Mouse (Mus musculus): ENCODE measurements around the gene Nrcam. TPM values are rescaled to one million over a fixed set of nuclear protein-coding genes. Genes with fewer than 3 reads are reported as not detected.
"Not testable (repeated sequence)": the region's sequence is repeated elsewhere in the genome, so short reads cannot be mapped to it uniquely, and the experiment has no call there.

Gene Nrcam
- 75.7 and 84.4 TPM in 2 replicates for polyA plus RNA-seq (2014; fragmentation: Nextera tagmentation; extraction: Ambion mirVana)

DNA sequence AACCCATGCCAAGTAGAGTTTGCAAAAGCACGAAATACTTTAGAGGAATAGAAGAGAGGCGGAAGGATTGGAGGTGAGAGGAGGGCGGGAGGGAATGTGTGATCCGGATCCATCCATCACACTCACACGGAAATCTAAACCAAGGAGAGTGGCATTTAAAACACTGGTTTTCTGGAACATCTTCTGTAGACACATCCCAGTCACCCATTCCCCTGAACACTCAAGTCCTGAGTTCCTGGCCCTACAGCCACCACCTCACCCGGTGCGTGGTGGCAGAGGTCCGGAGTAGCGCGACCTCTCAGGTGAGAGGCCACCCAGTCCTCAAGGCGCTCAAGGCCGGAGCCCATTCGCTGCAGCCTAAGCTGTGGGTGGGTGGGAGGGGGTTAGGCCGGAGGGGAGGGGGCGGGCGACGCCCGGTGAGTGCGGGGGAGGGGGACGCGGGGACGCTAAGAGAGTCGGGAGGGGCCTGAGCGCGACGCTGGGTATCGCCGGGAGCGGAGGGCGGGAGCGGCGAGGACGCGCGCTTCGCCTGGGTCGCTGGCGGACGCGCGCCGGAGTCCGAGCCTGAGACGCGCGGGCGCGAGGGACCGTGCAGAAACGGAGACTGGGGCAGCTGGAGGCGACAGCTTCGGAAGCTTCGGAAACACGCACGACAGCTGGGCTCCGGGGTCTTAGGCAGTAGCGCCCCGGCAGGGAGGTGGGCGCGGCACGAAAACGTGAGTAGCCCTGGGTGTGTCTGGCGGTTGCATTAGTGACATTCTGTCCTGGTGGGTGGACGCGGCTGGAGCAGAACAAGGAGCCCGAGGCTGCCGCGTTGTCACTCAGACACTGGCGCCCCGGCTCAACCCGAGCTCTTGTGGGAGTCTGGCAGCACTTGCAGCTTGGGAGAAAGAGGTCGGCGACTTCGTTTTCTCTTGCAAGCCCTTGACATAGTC, at the start of gene Nrcam:
TSS of gene Nrcam (plus strand) at position 505 of the 935 bp plus-strand sequence.
- WGBS, result 2% methylated on average over 67 of the region's 74 CpGs
- H3K4me3 ChIP-seq (ENCODE audit: low read depth, low read length), result peak within 1 kb of the TSS; percentile 75
- no peaks in the 10 kb centered on the region for H3K9me3 ChIP-seq (ENCODE audit: control insufficient read depth, low read length)
- no peaks in the 10 kb centered on the region; the same call in 1 of the 2 replicates for H3K27me3 ChIP-seq (ENCODE audit: control insufficient read depth, insufficient read depth, low read length)
- DNase-seq (ENCODE audit: low spot score, missing footprints), result peak; percentile 97
- H3K4me1 ChIP-seq (ENCODE audit: control insufficient read depth, insufficient read depth, low read length), result peaks cover 10% of the 10 kb centered on the region; the same call in 1 of the 2 replicates
- H3K36me3 ChIP-seq (ENCODE audit: control insufficient read depth, insufficient read depth, low read length), result no peaks in the 10 kb centered on the region
- peak; percentile 82 for ATAC-seq (ENCODE audit: low FRiP score)
- peak within 1 kb of the TSS; percentile 95 for H3K4me2 ChIP-seq
- H3K9ac ChIP-seq (ENCODE audit: low read length), result peak within 1 kb of the TSS; percentile 86
- H3K27ac ChIP-seq (ENCODE audit: low read depth, low read length), result peak within 1 kb of the TSS; percentile 89

DNA sequence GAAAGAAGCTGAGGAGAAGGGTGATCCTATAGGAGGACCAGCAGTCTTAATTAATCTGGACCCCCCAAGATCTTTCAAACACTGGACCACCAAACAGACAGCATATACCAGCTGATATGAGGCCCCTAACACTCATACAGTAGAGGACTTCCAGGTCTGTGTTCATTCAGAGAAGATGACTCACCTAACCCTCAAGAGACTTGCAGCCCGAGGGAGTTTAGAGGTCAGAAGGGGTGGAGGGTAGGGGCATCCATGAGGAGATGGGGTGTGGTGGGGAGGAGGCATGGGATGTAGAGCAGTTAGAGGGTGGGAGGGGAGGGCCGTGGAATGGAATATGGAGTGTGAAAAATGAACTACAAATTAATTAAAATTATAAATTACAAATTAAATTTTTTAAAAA, 48.5 kb upstream of the Nrcam start:
- H3K4me3 ChIP-seq (ENCODE audit: low read depth, low read length); H3K27me3 ChIP-seq (ENCODE audit: control insufficient read depth, insufficient read depth, low read length); H3K27ac ChIP-seq (ENCODE audit: low read depth, low read length); H3K4me2 ChIP-seq; H3K4me1 ChIP-seq (ENCODE audit: control insufficient read depth, insufficient read depth, low read length); DNase-seq (ENCODE audit: low spot score, missing footprints); ATAC-seq (ENCODE audit: low FRiP score); H3K9me3 ChIP-seq (ENCODE audit: control insufficient read depth, low read length); H3K9ac ChIP-seq (ENCODE audit: low read length); H3K36me3 ChIP-seq (ENCODE audit: control insufficient read depth, insufficient read depth, low read length): not testable (repeated sequence)
- WGBS, result 90% methylated on average over 2 of the region's 2 CpGs

DNA sequence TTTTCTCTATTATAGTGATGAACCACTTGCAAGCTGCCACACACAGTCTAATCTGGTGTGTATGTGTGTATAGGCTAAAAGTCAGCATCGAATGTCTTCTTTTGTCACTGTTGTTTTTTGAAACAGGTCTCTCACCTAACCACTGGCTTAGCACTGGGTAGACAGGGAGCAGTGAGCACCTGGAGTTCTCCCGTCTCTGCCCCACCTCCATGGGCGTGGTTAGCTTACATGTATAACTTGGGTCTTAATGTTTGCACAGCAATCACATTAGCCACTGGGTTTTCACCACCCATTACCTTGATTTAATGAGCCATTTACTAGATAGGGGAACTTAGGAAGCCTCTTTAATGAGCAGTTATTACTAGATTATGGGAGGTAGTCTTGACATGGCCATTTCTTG, 47.2 kb upstream of the Nrcam start:
- no peak overlapping the region for H3K27ac ChIP-seq (ENCODE audit: low read depth, low read length)
- DNase-seq (ENCODE audit: low spot score, missing footprints) (no peak), ATAC-seq (ENCODE audit: low FRiP score) (no peak)
- 89% methylated on average over 3 of the region's 3 CpGs for WGBS
- H3K4me1 ChIP-seq (ENCODE audit: control insufficient read depth, insufficient read depth, low read length), result no peaks in the 10 kb centered on the region
- H3K27me3 ChIP-seq (ENCODE audit: control insufficient read depth, insufficient read depth, low read length), result no peaks in the 10 kb centered on the region
- H3K4me2 ChIP-seq, result no peak overlapping the region
- no peaks in the 10 kb centered on the region for H3K36me3 ChIP-seq (ENCODE audit: control insufficient read depth, insufficient read depth, low read length)
- H3K9me3 ChIP-seq (ENCODE audit: control insufficient read depth, low read length), result no peaks in the 10 kb centered on the region
- no peak overlapping the region for H3K4me3 ChIP-seq (ENCODE audit: low read depth, low read length)
- H3K9ac ChIP-seq (ENCODE audit: low read length), result no peak overlapping the region

DNA sequence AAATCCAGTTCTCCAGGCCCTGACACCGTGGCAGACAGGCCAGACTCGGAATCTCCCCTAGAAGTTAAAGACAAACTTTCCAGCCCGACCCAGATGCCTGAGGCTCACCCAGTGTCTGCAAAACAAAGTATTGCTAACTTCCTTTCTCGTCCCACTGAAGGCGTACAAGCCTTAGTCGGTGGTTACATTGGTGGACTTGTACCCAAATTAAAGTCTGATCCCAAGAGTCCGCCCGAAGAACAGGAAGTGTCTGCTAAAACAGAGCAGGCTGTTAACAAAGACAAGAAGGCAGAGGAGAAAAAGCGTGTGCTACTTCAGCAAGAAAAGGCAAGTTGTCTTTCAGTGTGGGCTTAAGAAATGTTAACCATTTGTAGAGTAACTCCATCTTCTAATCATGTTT, 45.3 kb upstream of the Nrcam start:
- H3K36me3 ChIP-seq (ENCODE audit: control insufficient read depth, insufficient read depth, low read length), result no peaks in the 10 kb centered on the region
- ATAC-seq (ENCODE audit: low FRiP score) (no peak), DNase-seq (ENCODE audit: low spot score, missing footprints) (no peak)
- H3K4me1 ChIP-seq (ENCODE audit: control insufficient read depth, insufficient read depth, low read length), result no peaks in the 10 kb centered on the region
- no peak overlapping the region for H3K4me3 ChIP-seq (ENCODE audit: low read depth, low read length)
- no peaks in the 10 kb centered on the region for H3K9me3 ChIP-seq (ENCODE audit: control insufficient read depth, low read length)
- H3K27ac ChIP-seq (ENCODE audit: low read depth, low read length), result no peak overlapping the region
- WGBS, result 84% methylated on average over 9 of the region's 9 CpGs
- no peaks in the 10 kb centered on the region for H3K27me3 ChIP-seq (ENCODE audit: control insufficient read depth, insufficient read depth, low read length)
- H3K4me2 ChIP-seq, result no peak overlapping the region
- no peak overlapping the region for H3K9ac ChIP-seq (ENCODE audit: low read length)

- Histone ChIP-seq H3K27ac (ENCODE audit: low read depth, low read length) (no peak overlapping the region), H3K4me2 (no peak overlapping the region), H3K27me3 (ENCODE audit: control insufficient read depth, insufficient read depth, low read length) (no peaks in the 10 kb centered on the region), H3K4me3 (ENCODE audit: low read depth, low read length) (no peak overlapping the region), H3K4me1 (ENCODE audit: control insufficient read depth, insufficient read depth, low read length) (no peaks in the 10 kb centered on the region), H3K9ac (ENCODE audit: low read length) (no peak overlapping the region), H3K36me3 (ENCODE audit: control insufficient read depth, insufficient read depth, low read length) (no peaks in the 10 kb centered on the region), H3K9me3 (ENCODE audit: control insufficient read depth, low read length) (no peaks in the 10 kb centered on the region)
- DNase-seq (ENCODE audit: low spot score, missing footprints) (no peak), ATAC-seq (ENCODE audit: low FRiP score) (no peak)
- WGBS, result 95% methylated on average over 8 of the region's 8 CpGs
These were observed 41.7 kb upstream of the Nrcam start for GRCm38 (mm10) chr12:44286992-44287391.

- Histone ChIP-seq H3K36me3 (ENCODE audit: control insufficient read depth, insufficient read depth, low read length) (0 out of 2 replicates have a peak, but pooled peaks cover 2% of the 10 kb centered on the region), H3K4me3 (ENCODE audit: low read depth, low read length) (no peak overlapping the region), H3K27ac (ENCODE audit: low read depth, low read length) (no peak overlapping the region), H3K4me1 (ENCODE audit: control insufficient read depth, insufficient read depth, low read length) (no peaks in the 10 kb centered on the region), H3K4me2 (no peak overlapping the region), H3K9ac (ENCODE audit: low read length) (no peak overlapping the region), H3K9me3 (ENCODE audit: control insufficient read depth, low read length) (no peaks in the 10 kb centered on the region), H3K27me3 (ENCODE audit: control insufficient read depth, insufficient read depth, low read length) (no peaks in the 10 kb centered on the region)
- ATAC-seq (ENCODE audit: low FRiP score) (0 out of 2 replicates have a peak, but pooled peaks have one; percentile 52), DNase-seq (ENCODE audit: low spot score, missing footprints) (peak; percentile 94)
These were observed 36.4 kb upstream of the Nrcam start for GRCm38 (mm10) chr12:44292281-44292680.

GRCm38 (mm10) chr12:44300793-44301192, 27.9 kb upstream of the Nrcam start:
- Histone ChIP-seq H3K4me1 (ENCODE audit: control insufficient read depth, insufficient read depth, low read length) (no peaks in the 10 kb centered on the region), H3K27me3 (ENCODE audit: control insufficient read depth, insufficient read depth, low read length) (no peaks in the 10 kb centered on the region), H3K4me3 (ENCODE audit: low read depth, low read length) (no peak overlapping the region), H3K36me3 (ENCODE audit: control insufficient read depth, insufficient read depth, low read length) (0 out of 2 replicates have a peak, but pooled peaks cover 2% of the 10 kb centered on the region), H3K9me3 (ENCODE audit: control insufficient read depth, low read length) (no peaks in the 10 kb centered on the region), H3K27ac (ENCODE audit: low read depth, low read length) (no peak overlapping the region), H3K9ac (ENCODE audit: low read length) (no peak overlapping the region), H3K4me2 (no peak overlapping the region)
- ATAC-seq (ENCODE audit: low FRiP score), result no peak
- DNase-seq (ENCODE audit: low spot score, missing footprints), result no peak

DNA sequence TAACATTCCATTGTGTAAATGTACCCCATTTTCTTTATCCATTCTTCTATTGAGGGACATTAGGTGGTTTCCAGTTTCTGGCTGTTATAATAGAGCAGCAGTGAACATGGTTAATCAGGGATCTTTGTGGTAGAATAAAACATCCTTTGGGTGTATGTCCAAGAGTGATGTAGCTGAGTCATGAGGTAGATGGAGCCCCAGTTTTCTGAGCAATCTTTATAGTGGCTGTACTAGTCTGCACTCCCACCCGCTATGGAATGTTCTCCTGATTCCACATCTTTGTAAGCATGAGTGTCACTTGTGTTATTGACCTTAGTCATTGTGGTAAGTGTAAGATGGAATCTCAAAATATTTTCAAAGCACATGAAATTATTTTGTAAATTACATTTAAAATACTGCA, 24.7 kb upstream of the Nrcam start:
- Histone ChIP-seq H3K4me2 (no peak overlapping the region), H3K4me1 (ENCODE audit: control insufficient read depth, insufficient read depth, low read length) (no peaks in the 10 kb centered on the region), H3K36me3 (ENCODE audit: control insufficient read depth, insufficient read depth, low read length) (peaks cover 2% of the 10 kb centered on the region; the same call in 1 of the 2 replicates), H3K4me3 (ENCODE audit: low read depth, low read length) (no peak overlapping the region), H3K9ac (ENCODE audit: low read length) (no peak overlapping the region), H3K9me3 (ENCODE audit: control insufficient read depth, low read length) (no peaks in the 10 kb centered on the region), H3K27ac (ENCODE audit: low read depth, low read length) (no peak overlapping the region), H3K27me3 (ENCODE audit: control insufficient read depth, insufficient read depth, low read length) (no peaks in the 10 kb centered on the region)
- DNase-seq (ENCODE audit: low spot score, missing footprints) (no peak), ATAC-seq (ENCODE audit: low FRiP score) (no peak)
- 95% methylated on average over 1 of the region's 1 CpGs for WGBS

DNA sequence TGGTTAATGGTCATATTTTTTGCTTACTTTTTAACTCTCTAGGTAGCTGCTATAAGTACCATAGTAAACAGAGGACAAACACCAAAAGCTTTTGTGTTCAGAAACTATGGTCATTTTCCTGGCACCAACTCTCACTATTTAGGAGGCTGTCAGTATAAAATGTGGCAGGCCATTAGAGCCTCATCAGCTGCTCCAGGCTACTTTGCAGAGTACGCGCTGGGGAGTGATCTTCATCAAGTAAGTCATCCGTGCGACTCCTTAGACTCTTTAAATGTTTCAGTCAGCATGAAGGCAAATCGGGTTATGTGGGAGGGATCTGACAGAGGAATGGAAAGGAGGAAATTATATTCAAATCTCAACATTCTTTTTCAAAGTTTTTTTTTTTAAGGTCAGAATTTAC, 23.8 kb upstream of the Nrcam start:
- H3K36me3 ChIP-seq (ENCODE audit: control insufficient read depth, insufficient read depth, low read length), result peaks cover 2% of the 10 kb centered on the region; the same call in 1 of the 2 replicates

More for the DNA sequence above, 23.8 kb upstream of the Nrcam start:
- DNase-seq (ENCODE audit: low spot score, missing footprints) (no peak), ATAC-seq (ENCODE audit: low FRiP score) (no peak)
- Histone ChIP-seq H3K27ac (ENCODE audit: low read depth, low read length) (no peak overlapping the region), H3K4me3 (ENCODE audit: low read depth, low read length) (no peak overlapping the region), H3K27me3 (ENCODE audit: control insufficient read depth, insufficient read depth, low read length) (no peaks in the 10 kb centered on the region), H3K4me2 (no peak overlapping the region), H3K9ac (ENCODE audit: low read length) (no peak overlapping the region), H3K9me3 (ENCODE audit: control insufficient read depth, low read length) (no peaks in the 10 kb centered on the region), H3K4me1 (ENCODE audit: control insufficient read depth, insufficient read depth, low read length) (no peaks in the 10 kb centered on the region)
- WGBS, result 86% methylated on average over 5 of the region's 5 CpGs
